Mouse (Mus musculus) spleen, postnatal 4 days (tissue): ENCODE data around the gene 4931400O07Rik.

Experiments used
- DNase-seq, 2 experiments: peaks; one replicate each; pipeline ENCODE4 v3.0.0; 2022; ENCODE audit warnings: low spot score in 2 of 2

Gene 4931400O07Rik

GRCm38 (mm10) chrX:62467691-62468090 lies at the start of gene 4931400O07Rik:
4931400O07Rik (plus strand) TSS chrX:62467991.
- no peak for DNase-seq
